Mouse (Mus musculus) heart, postnatal 0 days (tissue): ENCODE results near the gene Nipa1.

Source experiments
- CTCF ChIP-seq: IDR thresholded peaks from 2 replicates; pipeline ENCODE4 v1.5.1; 2016; ENCODE audit warnings: antibody characterized with exemption, control low read depth, low read depth
- EP300 ChIP-seq: IDR thresholded peaks from 2 replicates; pipeline ENCODE4 v1.6.1; 2016; ENCODE audit warnings: antibody characterized with exemption, low read depth

DNA sequence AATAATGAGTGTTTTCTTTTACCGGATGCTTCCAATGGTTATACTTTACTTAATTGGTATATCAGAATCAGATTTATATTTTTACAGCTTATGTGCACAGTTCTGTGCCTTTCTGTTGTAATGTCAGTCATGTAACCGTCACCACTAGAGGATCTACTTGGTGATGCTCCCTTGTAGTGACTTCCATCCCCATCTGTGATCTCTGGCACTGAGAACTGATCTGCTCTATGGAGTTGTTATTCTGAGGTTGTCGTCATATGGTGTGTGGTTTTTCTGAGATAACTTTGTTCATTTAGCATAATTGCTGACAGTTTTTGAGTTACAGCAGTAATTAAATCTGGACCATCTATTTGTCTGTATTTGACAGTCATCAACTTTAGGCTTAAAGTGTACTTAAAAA lies 35.6 kb upstream of the Nipa1 start:
- TF ChIP-seq CTCF (no peak), EP300 (no peak)
